Mouse (Mus musculus) limb, embryonic 14.5 days (tissue): ENCODE data around the gene Fut2. TPM values are rescaled to one million over a fixed set of nuclear protein-coding genes. Genes with fewer than 3 reads are reported as not detected.

Experiments
- ATAC-seq: fragments of 200-750 bp; cut with Nextera tagmentation; 2 replicates; pipeline ENCODE4 v1.8.0; 2017; ENCODE audit warnings: low read depth, moderate number of reproducible peaks, moderate TSS enrichment; ENCODE audit not compliant: low FRiP score
- DNase-seq: peaks from one replicate; pipeline ENCODE4 v3.0.0-alpha.2; 2015; ENCODE audit warnings: low spot score
- H3K27ac ChIP-seq: fragments of 300-500 bp; sonication (generic); replicated peaks from 2 replicates; pipeline ENCODE4 v1.5.1; 2014; ENCODE audit warnings: low read depth, mild to moderate bottlenecking, low read length, moderate library complexity, mixed read lengths
- H3K27me3 ChIP-seq: fragments of 300-500 bp; sonication (generic); 2 replicates; pipeline ENCODE4 v1.6.1; 2014; ENCODE audit warnings: low read length, mixed read lengths; ENCODE audit not compliant: control insufficient read depth, insufficient read depth
- H3K36me3 ChIP-seq: fragments of 300-500 bp; sonication (generic); 2 replicates; pipeline ENCODE4 v1.6.1; 2014; ENCODE audit warnings: mild to moderate bottlenecking, low read length, moderate library complexity, mixed read lengths; ENCODE audit not compliant: control insufficient read depth, insufficient read depth
- H3K4me1 ChIP-seq: fragments of 300-500 bp; sonication (generic); 2 replicates; pipeline ENCODE4 v1.6.1; 2014; ENCODE audit warnings: antibody characterized with exemption, low read length, mixed read lengths; ENCODE audit not compliant: control insufficient read depth, insufficient read depth
- H3K4me2 ChIP-seq: fragments of 300-500 bp; sonication (generic); replicated peaks from 2 replicates; pipeline ENCODE4 v1.6.1; 2014; ENCODE audit warnings: low read depth, mild to moderate bottlenecking, low read length, moderate library complexity; ENCODE audit not compliant: severe bottlenecking
- H3K4me3 ChIP-seq: fragments of 300-500 bp; sonication (generic); replicated peaks from 2 replicates; pipeline ENCODE4 v1.5.1; 2014; ENCODE audit warnings: low read length
- H3K9ac ChIP-seq: fragments of 300-500 bp; sonication (generic); 2 replicates; pipeline ENCODE4 v1.6.1; 2014; ENCODE audit warnings: mild to moderate bottlenecking, low read depth, low read length, moderate library complexity; ENCODE audit not compliant: severe bottlenecking
- H3K9me3 ChIP-seq: fragments of 300-500 bp; sonication (generic); 2 replicates; pipeline ENCODE4 v1.6.1; 2016; ENCODE audit warnings: low read length; ENCODE audit not compliant: control insufficient read depth
- POLR2A ChIP-seq: fragments of 200-500 bp; IDR thresholded peaks from 2 replicates; pipeline ENCODE4 v1.8.0; 2012; ENCODE audit warnings: inconsistent platforms, mild to moderate bottlenecking, moderate library complexity, borderline replicate concordance; ENCODE audit not compliant: insufficient read depth, insufficient read length; ENCODE audit errors: extremely low read depth
- WGBS: fragments of 180-500 bp; shearing (Covaris S2); extraction: QIAGEN DNeasy Blood & Tissue Kit; methylation state at CpG from one replicate; pipeline ENCODE4 v1.1.7; 2014; 5-methylcytosine and 5-hydroxymethylcytosine counted together
- polyA plus RNA-seq, 2 experiments: library from polyadenylated mRNA; depleted of rRNA in 1 of 2; stranded (reverse) in 1 of 2; unstranded in 1 of 2; fragments of >200 nt; fragmentation: Nextera tagmentation in 1 of 2; extraction: Ambion mirVana in 1 of 2; gene quantifications; 2 replicates each; pipeline versions ENCODE4 v1.2.1 to v1.2.3; 2012 to 2014

The Fut2 gene
- polyA plus RNA-seq, 2 experiments, result 1.4 to 2.9 TPM

GRCm38 (mm10) chr7:45704730-45705442 is 38.7 kb upstream of the Fut2 start, which contains the start of gene Dbp:
TSS of gene Dbp (plus strand) at chr7:45705088.
- peak within 1 kb of the TSS; percentile 79 for H3K27ac ChIP-seq
- no peaks in the 10 kb centered on the region for H3K9me3 ChIP-seq
- peak within 1 kb of the TSS; percentile 49 for H3K9ac ChIP-seq
- DNase-seq (peak; percentile 99), ATAC-seq (peak; percentile 91)
- no peak for TF ChIP-seq POLR2A
- peak within 1 kb of the TSS; percentile 63 for H3K4me3 ChIP-seq
- H3K4me1 ChIP-seq, result peaks cover 42% of the 10 kb centered on the region
- H3K4me2 ChIP-seq, result peak within 1 kb of the TSS; percentile 88
- peaks cover 9% of the 10 kb centered on the region for H3K36me3 ChIP-seq
- peaks cover 8% of the 10 kb centered on the region; the same call in 1 of the 2 replicates for H3K27me3 ChIP-seq
- WGBS, result under 1% methylated on average over 35 of the region's 36 CpGs

- WGBS, result under 1% methylated on average over 13 of the region's 13 CpGs
Observed at GRCm38 (mm10) chr7:45704046-45704559, 37.9 kb upstream of the Fut2 start.

GRCm38 (mm10) chr7:45703521-45704033 is 37.4 kb upstream of the Fut2 start:
- H3K4me1 ChIP-seq, result peaks cover 44% of the 10 kb centered on the region
- peak overlapping the region; percentile 63 for H3K4me3 ChIP-seq
- H3K27me3 ChIP-seq, result peaks cover 17% of the 10 kb centered on the region; the same call in 1 of the 2 replicates
- H3K9ac ChIP-seq, result peak overlapping the region; percentile 49; the same call in 1 of the 2 replicates
- H3K4me2 ChIP-seq, result peak overlapping the region; percentile 88
- 44% methylated on average over 12 of the region's 12 CpGs for WGBS
- H3K36me3 ChIP-seq, result no peaks in the 10 kb centered on the region
- H3K9me3 ChIP-seq, result no peaks in the 10 kb centered on the region
- no peak for TF ChIP-seq POLR2A
- H3K27ac ChIP-seq, result peak overlapping the region; percentile 67
- ATAC-seq (no peak), DNase-seq (no peak)

More at GRCm38 (mm10) chr7:45704046-45704559, 37.9 kb upstream of the Fut2 start:
- DNase-seq (peak; percentile 79), ATAC-seq (peak; percentile 27; the same call in 1 of the 2 replicates)
- Histone ChIP-seq H3K4me3 (peak overlapping the region; percentile 63), H3K9me3 (no peaks in the 10 kb centered on the region), H3K27me3 (peaks cover 15% of the 10 kb centered on the region; the same call in 1 of the 2 replicates), H3K27ac (peak overlapping the region; percentile 67), H3K9ac (peak overlapping the region; percentile 49), H3K4me2 (peak overlapping the region; percentile 88), H3K36me3 (peaks cover 3% of the 10 kb centered on the region), H3K4me1 (peaks cover 44% of the 10 kb centered on the region)
- TF ChIP-seq POLR2A, result no peak

GRCm38 (mm10) chr7:45702809-45703520 is 36.8 kb upstream of the Fut2 start:
- ATAC-seq, result no peak
- no peak for DNase-seq
- Histone ChIP-seq H3K9ac (no peak overlapping the region), H3K27ac (no peak overlapping the region), H3K27me3 (peaks cover 17% of the 10 kb centered on the region; the same call in 1 of the 2 replicates), H3K9me3 (no peaks in the 10 kb centered on the region), H3K4me3 (no peak overlapping the region), H3K4me1 (peaks cover 38% of the 10 kb centered on the region), H3K4me2 (peak overlapping the region; percentile 88; the same call in 1 of the 2 replicates), H3K36me3 (no peaks in the 10 kb centered on the region)
- WGBS, result 90% methylated on average over 17 of the region's 17 CpGs
- no peak for TF ChIP-seq POLR2A

- DNase-seq (no peak), ATAC-seq (no peak)
- Histone ChIP-seq H3K4me3 (no peak overlapping the region), H3K36me3 (no peaks in the 10 kb centered on the region), H3K4me2 (no peak overlapping the region), H3K9me3 (no peaks in the 10 kb centered on the region), H3K4me1 (peaks cover 31% of the 10 kb centered on the region), H3K27ac (no peak overlapping the region), H3K27me3 (peaks cover 17% of the 10 kb centered on the region; the same call in 1 of the 2 replicates), H3K9ac (no peak overlapping the region)
- 92% methylated on average over 11 of the region's 11 CpGs for WGBS
- no peak for TF ChIP-seq POLR2A
Observed at GRCm38 (mm10) chr7:45702316-45702715, 36.1 kb upstream of the Fut2 start.
